ENCODE assay signal across 37 mouse cellular contexts in the genomic region with DNA sequence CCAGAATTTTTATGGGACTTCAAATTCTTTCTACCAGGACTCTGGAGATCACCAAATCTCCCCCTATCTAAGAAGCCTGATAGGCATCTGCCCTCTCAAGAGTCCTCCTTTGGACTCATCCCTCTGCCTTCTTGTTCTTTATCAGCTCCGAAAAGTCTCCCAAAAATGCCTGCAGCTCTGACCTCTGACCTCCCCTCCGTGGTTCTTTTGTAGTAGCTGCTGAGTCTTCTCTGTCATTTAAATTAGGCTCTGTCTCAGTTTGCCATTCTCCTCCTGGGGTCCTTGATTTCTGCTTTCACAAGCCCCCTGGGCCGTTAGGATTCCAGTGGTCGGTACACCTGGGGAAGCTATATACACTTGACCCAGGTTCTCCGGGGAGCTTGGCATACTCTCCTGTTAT. TPM values are rescaled to one million over a fixed set of nuclear protein-coding genes. Genes with fewer than 3 reads are reported as not detected.
DNase-seq lines count a peak whose midpoint lies in the region; ATAC-seq and TF ChIP-seq lines count a peak whose summit lies in the region.
"Had no signal": no experiment of that assay in that cellular context is flagged by ENCODE, and none has a peak within 500 bp of the region (broad histone marks: within the 10 kb centered on the region; RNA-seq: fewer than 3 reads in every experiment).

No protein-coding gene starts in this region.

- peaks cover 71% of the 10 kb centered on the region for H3K27me3 ChIP-seq in hindbrain, embryonic 11.5 days (ENCODE audit: control insufficient read depth, insufficient read depth, low read length)
- peaks cover 88% of the 10 kb centered on the region for H3K27me3 ChIP-seq in hindbrain, embryonic 13.5 days
- peaks cover 90% of the 10 kb centered on the region for H3K27me3 ChIP-seq in E14TG2a.4 (ENCODE audit: insufficient read depth, low read length)
- H3K27me3 ChIP-seq in embryonic facial prominence, embryonic 10.5 days (replicated peaks; ENCODE audit: low read depth, poor library complexity, severe bottlenecking), result peaks cover 94% of the 10 kb centered on the region

- 1% methylated on average over 5 of the region's 5 CpGs for WGBS in hindbrain, embryonic 11.5 days
- WGBS in hindbrain, embryonic 13.5 days, result 2% methylated on average over 5 of the region's 5 CpGs
- WGBS in embryonic facial prominence, embryonic 10.5 days, result under 1% methylated on average over 5 of the region's 5 CpGs

- no peak overlapping the region for H3K4me3 ChIP-seq in hindbrain, embryonic 11.5 days (ENCODE audit: low read depth, low read length)
- H3K4me3 ChIP-seq in hindbrain, embryonic 13.5 days, result no peak overlapping the region
- H3K4me3 ChIP-seq in E14TG2a.4 (replicated peaks; ENCODE audit: low read length), result peak overlapping the region; percentile 51
- H3K4me3 ChIP-seq in embryonic facial prominence, embryonic 10.5 days, result 0 out of 2 replicates have a peak overlapping the region, but pooled peaks have one; percentile 4
- H3K4me3 ChIP-seq: embryonic facial prominence, embryonic 13.5 days; forebrain, embryonic 10.5 days; forebrain, embryonic 15.5 days; left cerebral cortex, adult 2 months; limb, embryonic 15.5 days; liver, embryonic 13.5 days; myocyte; stomach, embryonic 15.5 days had no signal

- H3K9ac ChIP-seq in hindbrain, embryonic 11.5 days (ENCODE audit: low read depth, low read length), result no peak overlapping the region
- no peak overlapping the region for H3K9ac ChIP-seq in hindbrain, embryonic 13.5 days
- H3K9ac ChIP-seq: embryonic facial prominence, embryonic 13.5 days; forebrain, embryonic 15.5 days; hindbrain, embryonic 14.5 days; limb, embryonic 15.5 days; liver, embryonic 13.5 days; stomach, embryonic 15.5 days had no signal

- H3K27ac ChIP-seq in hindbrain, embryonic 11.5 days (ENCODE audit: low read depth, low read length), result no peak overlapping the region
- H3K27ac ChIP-seq in hindbrain, embryonic 13.5 days, result no peak overlapping the region
- no peak overlapping the region for H3K27ac ChIP-seq in embryonic facial prominence, embryonic 10.5 days (replicated peaks)
- H3K27ac ChIP-seq: embryonic facial prominence, embryonic 13.5 days; forebrain, embryonic 10.5 days; forebrain, embryonic 15.5 days; hindbrain, embryonic 14.5 days; left cerebral cortex, adult 2 months; limb, embryonic 15.5 days; liver, embryonic 13.5 days; macrophage; stomach, embryonic 15.5 days had no signal

- peaks cover 9% of the 10 kb centered on the region for H3K4me1 ChIP-seq in hindbrain, embryonic 11.5 days (replicated peaks; ENCODE audit: control insufficient read depth, insufficient read depth, low read length)
- H3K4me1 ChIP-seq in hindbrain, embryonic 13.5 days (replicated peaks), result peaks cover 26% of the 10 kb centered on the region
- H3K4me1 ChIP-seq in E14TG2a.4 (replicated peaks; ENCODE audit: low read depth, low read length), result peaks cover 61% of the 10 kb centered on the region
- peaks cover 33% of the 10 kb centered on the region for H3K4me1 ChIP-seq in embryonic facial prominence, embryonic 10.5 days
- H3K4me1 ChIP-seq: liver, embryonic 13.5 days had no signal

- no peak for TF ChIP-seq CTCF in E14TG2a.4 (conservative IDR thresholded peaks at IDR 0.05; ENCODE audit: low read length)

- peak; percentile 58 for DNase-seq in hindbrain, embryonic 11.5 days (ENCODE audit: low spot score)
- DNase-seq in ES-CJ7 (ENCODE audit: low read depth, low spot score), result peak; percentile 86
- DNase-seq in embryonic facial prominence, embryonic 10.5 days (ENCODE audit: low spot score), result no peak
- DNase-seq in gastrocnemius, adult 8-10 months (ENCODE audit: low spot score in 2 of 2), result no peak
- DNase-seq: adrenal gland, adult 2 months; adrenal gland, postnatal 36 days; cerebellum, adult 18-20 months; cerebellum, postnatal 10 days; gastrocnemius, postnatal 36 days; heart, adult 18-20 months; heart, postnatal 14 days; kidney, adult 11 months; kidney, postnatal 14 days; liver, embryonic 13.5 days; lung, adult 18-20 months; retina, postnatal 1 day; right cerebral cortex, postnatal 25 days had no signal

- no peak for ATAC-seq in hindbrain, embryonic 11.5 days (ENCODE audit: low FRiP score)
- no peak for ATAC-seq in hindbrain, embryonic 13.5 days (ENCODE audit: low FRiP score)
- ATAC-seq: forebrain, embryonic 15.5 days; inflammation-experienced regulatory T-cells, adult 6 months; lung, postnatal 0 days; Patski had no signal

- no peak overlapping the region for H3K4me2 ChIP-seq in hindbrain, embryonic 11.5 days (replicated peaks; ENCODE audit: low read depth, low read length)
- H3K4me2 ChIP-seq in hindbrain, embryonic 13.5 days, result no peak overlapping the region
- H3K4me2 ChIP-seq: embryonic facial prominence, embryonic 13.5 days; forebrain, embryonic 15.5 days; hindbrain, embryonic 14.5 days; limb, embryonic 15.5 days; liver, embryonic 13.5 days; stomach, embryonic 15.5 days had no signal

- H3K9me3 ChIP-seq in hindbrain, embryonic 11.5 days (ENCODE audit: control insufficient read depth, low read length), result no peaks in the 10 kb centered on the region
- no peaks in the 10 kb centered on the region for H3K9me3 ChIP-seq in hindbrain, embryonic 13.5 days
- H3K9me3 ChIP-seq in E14TG2a.4 (ENCODE audit: low read length), result no peaks in the 10 kb centered on the region
- H3K9me3 ChIP-seq in embryonic facial prominence, embryonic 10.5 days, result no peaks in the 10 kb centered on the region
- H3K9me3 ChIP-seq: embryonic facial prominence, embryonic 13.5 days; forebrain, embryonic 15.5 days; limb, embryonic 15.5 days; liver, embryonic 13.5 days; stomach, embryonic 15.5 days had no signal

- no peaks in the 10 kb centered on the region for H3K36me3 ChIP-seq in hindbrain, embryonic 11.5 days (ENCODE audit: control insufficient read depth, insufficient read depth, low read length)
- no peaks in the 10 kb centered on the region for H3K36me3 ChIP-seq in hindbrain, embryonic 13.5 days
- H3K36me3 ChIP-seq in E14TG2a.4 (ENCODE audit: insufficient read depth, low read length), result no peaks in the 10 kb centered on the region
- H3K36me3 ChIP-seq in embryonic facial prominence, embryonic 10.5 days (replicated peaks), result no peaks in the 10 kb centered on the region
- H3K36me3 ChIP-seq: embryonic facial prominence, embryonic 13.5 days; forebrain, embryonic 10.5 days; forebrain, embryonic 15.5 days; limb, embryonic 15.5 days; liver, embryonic 13.5 days; stomach, embryonic 15.5 days had no signal

RNA-seq across cellular contexts. Expression of gene T, which starts 4.3 kb away (rescaled TPM):
- polyA plus RNA-seq in hindbrain, embryonic 11.5 days (2014; fragmentation: Nextera tagmentation; extraction: Ambion mirVana), result 0.22 and 0.85 TPM in 2 replicates
- 0.44 and 0.52 TPM in 2 replicates for polyA plus RNA-seq in hindbrain, embryonic 13.5 days (2015; fragmentation: Nextera tagmentation; extraction: Ambion mirVana)
- 0.39 and 0.59 TPM in 2 replicates for polyA plus RNA-seq in embryonic facial prominence, embryonic 10.5 days (2016; fragmentation: Nextera tagmentation; extraction: Ambion mirVana)
- total RNA-seq in gastrocnemius, adult 8-10 months (2022), result not detected
- total RNA-seq: adrenal gland, adult 2 months; adrenal gland, postnatal 36 days; common myeloid progenitor, adult 5-6 weeks; gastrocnemius, adult 18-20 months; gastrocnemius, postnatal 36 days; heart, adult 18-20 months; heart, postnatal 14 days; left cerebral cortex, adult 2 months; left cerebral cortex, postnatal 36 days; megakaryocyte-erythroid progenitor cell, adult 5-6 weeks; MEL had no signal
- polyA plus RNA-seq: C2C12; inflammation-experienced regulatory T-cells, adult 6 months; liver, embryonic 13.5 days; lung, postnatal 0 days; macrophage; Patski had no signal

Comparison
In these comparisons a context has a peak if more than half of its experiments do, and no peak if none do; other contexts are left out.
1. DNase-seq: peak in hindbrain, embryonic 11.5 days (single experiment) and ES-CJ7 (single experiment); none in embryonic facial prominence, embryonic 10.5 days (single experiment) and gastrocnemius, adult 8-10 months (0 of 2).
2. H3K4me3 ChIP-seq: peak in E14TG2a.4 (single experiment) and embryonic facial prominence, embryonic 10.5 days (single experiment); none in hindbrain, embryonic 11.5 days (single experiment) and hindbrain, embryonic 13.5 days (single experiment).